Mouse (Mus musculus): ENCODE measurements around the gene Sema5a. TPM values are rescaled to one million over a fixed set of nuclear protein-coding genes. Genes with fewer than 3 reads are reported as not detected.

Sema5a gene
- polyA plus RNA-seq, 1 experiment from 2014 or later, result 26.8 TPM

- H3K4me1 ChIP-seq, result peaks cover 3% of the 10 kb centered on the region; the same call in 1 of the 2 replicates
- no peaks in the 10 kb centered on the region for H3K36me3 ChIP-seq
- no peak overlapping the region for H3K4me2 ChIP-seq
- ATAC-seq (ENCODE audit: insufficient number of reproducible peaks, low FRiP score, low TSS enrichment, low read depth), result no peak
- H3K27ac ChIP-seq, result no peak overlapping the region
- no peak overlapping the region for H3K4me3 ChIP-seq
- 64% methylated on average over 5 of the region's 5 CpGs for WGBS
- H3K9me3 ChIP-seq, result no peaks in the 10 kb centered on the region
- no peak overlapping the region for H3K9ac ChIP-seq
- H3K27me3 ChIP-seq, result no peaks in the 10 kb centered on the region
Observed at GRCm38 (mm10) chr15:32317074-32317473, 72.5 kb downstream of the Sema5a start.

GRCm38 (mm10) chr15:32320739-32321138 lies 76.1 kb downstream of the Sema5a start:
- H3K27me3 ChIP-seq, result no peaks in the 10 kb centered on the region
- peaks cover 14% of the 10 kb centered on the region for H3K4me1 ChIP-seq
- no peak overlapping the region for H3K4me2 ChIP-seq
- no peak for ATAC-seq (ENCODE audit: insufficient number of reproducible peaks, low FRiP score, low TSS enrichment, low read depth)
- no peaks in the 10 kb centered on the region for H3K36me3 ChIP-seq
- 52% methylated on average over 3 of the region's 3 CpGs for WGBS
- H3K4me3 ChIP-seq, result no peak overlapping the region
- no peaks in the 10 kb centered on the region for H3K9me3 ChIP-seq
- H3K9ac ChIP-seq, result no peak overlapping the region
- no peak overlapping the region for H3K27ac ChIP-seq

- H3K4me1 ChIP-seq, result peaks cover 11% of the 10 kb centered on the region
- H3K4me2 ChIP-seq, result no peak overlapping the region
- no peak overlapping the region for H3K27ac ChIP-seq
- no peaks in the 10 kb centered on the region for H3K27me3 ChIP-seq
- no peaks in the 10 kb centered on the region for H3K36me3 ChIP-seq
- H3K9ac ChIP-seq, result no peak overlapping the region
- ATAC-seq (ENCODE audit: insufficient number of reproducible peaks, low FRiP score, low TSS enrichment, low read depth), result no peak
- H3K4me3 ChIP-seq, result no peak overlapping the region
- no peaks in the 10 kb centered on the region for H3K9me3 ChIP-seq
- 78% methylated on average over 5 of the region's 5 CpGs for WGBS
Observed at GRCm38 (mm10) chr15:32322455-32323220, 78.0 kb downstream of the Sema5a start.

- Histone ChIP-seq H3K4me1 (peaks cover 11% of the 10 kb centered on the region), H3K27ac (no peak overlapping the region), H3K9me3 (no peaks in the 10 kb centered on the region), H3K4me2 (no peak overlapping the region), H3K4me3 (no peak overlapping the region), H3K9ac (no peak overlapping the region), H3K36me3 (no peaks in the 10 kb centered on the region), H3K27me3 (no peaks in the 10 kb centered on the region)
- ATAC-seq (ENCODE audit: insufficient number of reproducible peaks, low FRiP score, low TSS enrichment, low read depth), result no peak
- WGBS, result 91% methylated on average over 4 of the region's 4 CpGs
Observed at GRCm38 (mm10) chr15:32323224-32323623, 78.6 kb downstream of the Sema5a start.

DNA sequence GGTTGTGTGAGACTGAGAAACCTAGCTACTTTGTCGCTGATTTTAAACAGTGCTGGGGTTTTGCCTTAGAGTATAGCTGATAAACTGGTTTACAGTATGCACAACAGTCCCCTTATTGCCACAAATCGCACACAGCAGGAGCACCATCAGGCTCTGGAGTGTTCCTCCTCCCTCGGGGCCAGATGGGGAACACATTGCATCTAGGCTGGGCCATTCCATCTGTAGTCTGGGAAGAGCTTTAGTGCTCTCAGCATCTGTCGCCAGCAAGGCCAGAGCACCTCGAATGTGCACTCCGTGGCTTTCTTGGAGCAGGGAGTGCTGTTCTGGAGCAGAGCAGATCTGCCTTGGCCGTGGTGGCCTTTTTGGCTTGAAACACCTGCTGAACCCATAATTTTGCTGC lies 79.5 kb downstream of the Sema5a start:
- no peaks in the 10 kb centered on the region for H3K27me3 ChIP-seq
- H3K4me1 ChIP-seq, result peaks cover 19% of the 10 kb centered on the region
- no peak overlapping the region for H3K4me3 ChIP-seq
- H3K4me2 ChIP-seq, result no peak overlapping the region
- no peaks in the 10 kb centered on the region for H3K36me3 ChIP-seq
- H3K9ac ChIP-seq, result no peak overlapping the region
- no peaks in the 10 kb centered on the region for H3K9me3 ChIP-seq
- WGBS, result 39% methylated on average over 7 of the region's 7 CpGs
- no peak for ATAC-seq (ENCODE audit: insufficient number of reproducible peaks, low FRiP score, low TSS enrichment, low read depth)
- H3K27ac ChIP-seq, result no peak overlapping the region

- ATAC-seq (ENCODE audit: insufficient number of reproducible peaks, low FRiP score, low TSS enrichment, low read depth), result no peak
- Histone ChIP-seq H3K4me1 (peaks cover 35% of the 10 kb centered on the region), H3K4me3 (no peak overlapping the region), H3K27me3 (no peaks in the 10 kb centered on the region), H3K9me3 (no peaks in the 10 kb centered on the region), H3K27ac (no peak overlapping the region), H3K9ac (no peak overlapping the region), H3K36me3 (no peaks in the 10 kb centered on the region), H3K4me2 (no peak overlapping the region)
- WGBS, result 57% methylated on average over 4 of the region's 4 CpGs
Observed at GRCm38 (mm10) chr15:32328370-32329004, 83.9 kb downstream of the Sema5a start.

DNA sequence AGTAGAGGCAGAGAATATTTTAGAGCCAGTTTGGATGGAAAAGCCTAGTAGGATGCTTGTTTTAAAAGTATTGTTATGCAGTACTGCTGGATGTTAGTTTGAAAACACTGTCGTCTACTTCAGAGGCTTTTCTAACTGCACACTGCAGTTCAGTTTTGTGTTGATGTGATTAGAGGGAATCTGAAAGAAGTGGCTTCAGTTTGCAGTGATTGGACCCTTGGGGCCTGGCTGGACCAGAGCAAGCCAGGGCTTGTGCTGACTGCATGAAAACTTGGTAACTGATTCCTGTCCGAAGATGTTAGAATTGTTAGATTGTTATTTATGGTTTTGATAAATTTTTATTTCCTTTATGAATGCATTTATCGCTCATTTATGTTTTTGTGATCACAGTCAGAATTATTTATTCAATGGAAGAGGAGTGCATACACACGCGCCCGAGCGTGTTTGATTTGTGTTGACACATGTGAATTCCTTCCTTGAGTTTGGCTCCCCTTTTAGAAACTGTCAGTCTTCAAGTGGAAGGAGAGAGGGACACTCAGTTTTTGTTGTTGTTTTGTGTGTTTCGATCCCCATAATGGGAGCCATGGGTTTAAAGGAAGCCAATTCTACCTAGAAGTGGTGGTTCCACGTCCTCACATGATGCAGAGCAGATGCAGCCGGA lies 85.2 kb downstream of the Sema5a start:
- H3K36me3 ChIP-seq, result no peaks in the 10 kb centered on the region
- no peak overlapping the region for H3K4me3 ChIP-seq
- no peak overlapping the region for H3K9ac ChIP-seq
- 48% methylated on average over 10 of the region's 10 CpGs for WGBS
- H3K27ac ChIP-seq, result peak overlapping the region; percentile 43
- peaks cover 26% of the 10 kb centered on the region for H3K4me1 ChIP-seq
- no peaks in the 10 kb centered on the region for H3K27me3 ChIP-seq
- no peak for ATAC-seq (ENCODE audit: insufficient number of reproducible peaks, low FRiP score, low TSS enrichment, low read depth)
- no peak overlapping the region for H3K4me2 ChIP-seq
- H3K9me3 ChIP-seq, result no peaks in the 10 kb centered on the region

GRCm38 (mm10) chr15:32330427-32330826 lies 85.8 kb downstream of the Sema5a start:
- 42% methylated on average over 8 of the region's 8 CpGs for WGBS
- Histone ChIP-seq H3K36me3 (no peaks in the 10 kb centered on the region), H3K27ac (no peak overlapping the region), H3K27me3 (no peaks in the 10 kb centered on the region), H3K4me1 (peaks cover 26% of the 10 kb centered on the region), H3K9ac (no peak overlapping the region), H3K9me3 (no peaks in the 10 kb centered on the region), H3K4me3 (no peak overlapping the region), H3K4me2 (no peak overlapping the region)
- ATAC-seq (ENCODE audit: insufficient number of reproducible peaks, low FRiP score, low TSS enrichment, low read depth), result no peak

- H3K4me1 ChIP-seq, result peaks cover 26% of the 10 kb centered on the region
- WGBS, result 52% methylated on average over 2 of the region's 2 CpGs
- no peak overlapping the region for H3K9ac ChIP-seq
- no peak overlapping the region for H3K4me3 ChIP-seq
- H3K9me3 ChIP-seq, result no peaks in the 10 kb centered on the region
- H3K4me2 ChIP-seq, result no peak overlapping the region
- ATAC-seq (ENCODE audit: insufficient number of reproducible peaks, low FRiP score, low TSS enrichment, low read depth), result no peak
- no peaks in the 10 kb centered on the region for H3K27me3 ChIP-seq
- no peaks in the 10 kb centered on the region for H3K36me3 ChIP-seq
- H3K27ac ChIP-seq, result no peak overlapping the region
Observed at GRCm38 (mm10) chr15:32331037-32331436, 86.4 kb downstream of the Sema5a start.

DNA sequence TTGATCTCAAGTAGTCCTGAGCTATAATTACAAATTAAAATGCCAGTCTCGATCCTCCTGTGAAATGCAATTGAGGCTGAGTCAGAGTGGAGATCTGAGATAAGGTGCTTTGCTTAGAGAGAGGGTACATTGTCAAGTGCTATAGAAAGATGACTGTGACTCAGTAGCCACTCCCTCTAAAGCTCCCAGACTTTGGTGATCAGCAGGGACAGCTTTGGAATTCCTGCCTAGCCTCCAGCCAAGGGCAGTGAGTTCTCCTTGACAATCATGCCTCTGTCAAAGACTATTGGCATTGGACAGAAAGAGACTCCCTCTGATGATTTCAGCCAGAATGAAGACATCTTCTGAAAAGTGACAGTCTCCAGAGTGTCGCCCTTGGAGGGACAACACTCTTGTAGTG lies 88.8 kb downstream of the Sema5a start:
- peaks cover 25% of the 10 kb centered on the region for H3K4me1 ChIP-seq
- no peak overlapping the region for H3K9ac ChIP-seq
- no peaks in the 10 kb centered on the region for H3K36me3 ChIP-seq
- ATAC-seq (ENCODE audit: insufficient number of reproducible peaks, low FRiP score, low TSS enrichment, low read depth), result no peak
- no peak overlapping the region for H3K27ac ChIP-seq
- no peaks in the 10 kb centered on the region for H3K9me3 ChIP-seq
- no peak overlapping the region for H3K4me3 ChIP-seq
- no peak overlapping the region for H3K4me2 ChIP-seq
- H3K27me3 ChIP-seq, result no peaks in the 10 kb centered on the region
- WGBS, result 71% methylated on average over 2 of the region's 2 CpGs

DNA sequence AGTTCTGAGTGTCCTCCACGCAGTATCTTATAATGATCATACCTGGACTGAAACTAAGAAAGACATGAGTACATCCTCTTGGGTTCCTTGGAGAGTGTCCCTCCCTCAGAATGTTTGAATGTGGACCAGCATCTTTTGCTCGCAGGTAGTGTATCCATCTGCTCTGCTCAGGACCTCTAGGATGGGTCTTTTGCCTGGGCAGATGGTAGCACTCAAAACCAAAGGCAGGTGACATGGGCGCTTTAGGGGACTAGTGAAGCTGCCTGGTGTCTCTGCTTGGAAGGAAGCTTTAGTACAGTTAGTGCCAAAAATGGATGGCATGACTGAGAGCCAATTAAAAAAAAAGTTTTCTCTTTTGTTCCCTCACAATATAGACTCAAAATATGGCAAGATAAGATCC lies 93.2 kb downstream of the Sema5a start:
- Histone ChIP-seq H3K27ac (no peak overlapping the region), H3K4me1 (peaks cover 4% of the 10 kb centered on the region), H3K27me3 (no peaks in the 10 kb centered on the region), H3K9ac (no peak overlapping the region), H3K9me3 (no peaks in the 10 kb centered on the region), H3K4me2 (no peak overlapping the region), H3K4me3 (no peak overlapping the region), H3K36me3 (no peaks in the 10 kb centered on the region)
- ATAC-seq (ENCODE audit: insufficient number of reproducible peaks, low FRiP score, low TSS enrichment, low read depth), result no peak
- 91% methylated on average over 3 of the region's 3 CpGs for WGBS

DNA sequence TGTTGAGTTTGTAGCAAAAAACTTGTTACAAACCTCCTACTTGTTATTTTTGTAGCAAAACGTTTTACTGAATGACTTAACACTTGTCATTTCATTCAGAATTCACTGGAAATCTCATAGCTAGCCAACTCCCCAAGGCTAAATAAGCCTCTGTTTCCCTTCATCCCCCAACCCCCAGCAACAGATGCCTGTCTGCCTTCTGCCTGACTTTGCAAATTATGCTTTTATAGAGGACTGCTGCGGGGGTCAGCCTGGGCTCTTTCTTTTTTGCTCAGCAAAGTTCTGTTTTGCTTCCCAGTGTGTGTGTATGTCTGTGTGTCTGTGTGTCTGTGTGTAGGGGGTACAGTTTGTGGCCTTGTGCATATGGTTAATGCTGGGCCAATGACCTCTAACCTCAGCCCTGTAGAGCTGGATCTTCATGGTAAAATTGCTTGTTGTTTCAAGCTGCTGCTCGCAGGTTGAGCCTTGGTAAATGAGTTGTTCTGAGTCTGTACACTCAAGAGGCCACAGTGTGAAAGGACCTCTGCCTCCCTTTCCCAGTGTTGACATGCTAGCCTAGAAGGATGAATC lies 94.2 kb downstream of the Sema5a start:
- no peaks in the 10 kb centered on the region for H3K27me3 ChIP-seq
- peaks cover 4% of the 10 kb centered on the region for H3K4me1 ChIP-seq
- no peak overlapping the region for H3K4me3 ChIP-seq
- no peaks in the 10 kb centered on the region for H3K36me3 ChIP-seq
- H3K9ac ChIP-seq, result no peak overlapping the region
- ATAC-seq (ENCODE audit: insufficient number of reproducible peaks, low FRiP score, low TSS enrichment, low read depth), result no peak
- no peaks in the 10 kb centered on the region for H3K9me3 ChIP-seq
- H3K27ac ChIP-seq, result no peak overlapping the region
- H3K4me2 ChIP-seq, result no peak overlapping the region
- 25% methylated on average over 3 of the region's 3 CpGs for WGBS
